8 mouse cellular contexts compared by ENCODE assay signal in genomic region chr7:89980133-89980484, GRCm38 (mm10). TPM values are rescaled to one million over a fixed set of nuclear protein-coding genes. Genes with fewer than 3 reads are reported as not detected.
DNase-seq lines count a peak whose midpoint lies in the region; ATAC-seq and TF ChIP-seq lines count a peak whose summit lies in the region.

No protein-coding gene starts in this region.

- under 1% methylated on average over 31 of the region's 31 CpGs for WGBS in kidney, embryonic 14.5 days
- WGBS in hindbrain, embryonic 15.5 days: under 1% methylated on average over 31 of the region's 31 CpGs
- under 1% methylated on average over 31 of the region's 31 CpGs for WGBS in midbrain, embryonic 16.5 days

- H3K36me3 ChIP-seq in kidney, embryonic 14.5 days (ENCODE audit: control insufficient read depth, insufficient read depth, low read length): peaks cover 16% of the 10 kb centered on the region
- H3K36me3 ChIP-seq in hindbrain, embryonic 15.5 days: peaks cover 11% of the 10 kb centered on the region
- peaks cover 8% of the 10 kb centered on the region; the same call in 1 of the 2 replicates for H3K36me3 ChIP-seq in midbrain, embryonic 16.5 days (ENCODE audit: control insufficient read depth, insufficient read depth, low read length)

- peak overlapping the region; percentile 92 for H3K9ac ChIP-seq in kidney, embryonic 14.5 days (ENCODE audit: low read depth, low read length)
- H3K9ac ChIP-seq in hindbrain, embryonic 15.5 days: peak overlapping the region; percentile 84
- peak overlapping the region; percentile 89 for H3K9ac ChIP-seq in midbrain, embryonic 16.5 days (ENCODE audit: low read depth, low read length)

- H3K4me1 ChIP-seq in kidney, embryonic 14.5 days (ENCODE audit: control insufficient read depth, insufficient read depth, low read length): peaks cover 9% of the 10 kb centered on the region; the same call in 1 of the 2 replicates
- H3K4me1 ChIP-seq in bone marrow macrophage, adult 2 months (ENCODE audit: control insufficient read depth, insufficient read depth, low read length): peaks cover 11% of the 10 kb centered on the region
- H3K4me1 ChIP-seq in hindbrain, embryonic 15.5 days (replicated peaks): peaks cover 21% of the 10 kb centered on the region
- H3K4me1 ChIP-seq in midbrain, embryonic 16.5 days (ENCODE audit: control insufficient read depth, insufficient read depth, low read length): peaks cover 21% of the 10 kb centered on the region

- DNase-seq in kidney, postnatal 14 days: no peak
- no peak for DNase-seq in yolk sac, embryonic 10.5 days (ENCODE audit: low spot score)
- DNase-seq in cerebellum, adult 9-10 months: no peak
- DNase-seq in kidney, postnatal 25 days: no peak

- peak overlapping the region; percentile 49 for H3K4me2 ChIP-seq in kidney, embryonic 14.5 days (replicated peaks; ENCODE audit: low read depth, low read length)
- H3K4me2 ChIP-seq in hindbrain, embryonic 15.5 days: peak overlapping the region; percentile 93
- H3K4me2 ChIP-seq in midbrain, embryonic 16.5 days (ENCODE audit: low read length): peak overlapping the region; percentile 88

- no peaks in the 10 kb centered on the region for H3K27me3 ChIP-seq in kidney, embryonic 14.5 days (ENCODE audit: control insufficient read depth, insufficient read depth, low read length)
- H3K27me3 ChIP-seq in hindbrain, embryonic 15.5 days: no peaks in the 10 kb centered on the region
- no peaks in the 10 kb centered on the region for H3K27me3 ChIP-seq in midbrain, embryonic 16.5 days (ENCODE audit: control insufficient read depth, insufficient read depth, low read depth, low read length)

- no peaks in the 10 kb centered on the region for H3K9me3 ChIP-seq in kidney, embryonic 14.5 days (ENCODE audit: control insufficient read depth, low read length)
- no peaks in the 10 kb centered on the region for H3K9me3 ChIP-seq in hindbrain, embryonic 15.5 days
- no peaks in the 10 kb centered on the region for H3K9me3 ChIP-seq in midbrain, embryonic 16.5 days (replicated peaks; ENCODE audit: control insufficient read depth, low read length, poor library complexity, severe bottlenecking)

- H3K27ac ChIP-seq in kidney, embryonic 14.5 days (ENCODE audit: low read depth, low read length): peak overlapping the region; percentile 100
- peak overlapping the region; percentile 90 for H3K27ac ChIP-seq in bone marrow macrophage, adult 2 months (ENCODE audit: insufficient read depth, low read depth, low read length)
- H3K27ac ChIP-seq in hindbrain, embryonic 15.5 days (replicated peaks): peak overlapping the region; percentile 100
- peak overlapping the region; percentile 99 for H3K27ac ChIP-seq in midbrain, embryonic 16.5 days (ENCODE audit: low read length)

- TF ChIP-seq POLR2A in bone marrow macrophage, adult 2 months (IDR thresholded peaks at IDR 0.05; ENCODE audit: borderline replicate concordance, low read depth, low read length): no peak

- peak overlapping the region; percentile 74 for H3K4me3 ChIP-seq in kidney, embryonic 14.5 days (ENCODE audit: low read length)
- H3K4me3 ChIP-seq in bone marrow macrophage, adult 2 months (ENCODE audit: insufficient read depth, low read length): peak overlapping the region; percentile 76
- peak overlapping the region; percentile 94 for H3K4me3 ChIP-seq in hindbrain, embryonic 15.5 days
- peak overlapping the region; percentile 92 for H3K4me3 ChIP-seq in midbrain, embryonic 16.5 days (ENCODE audit: low read depth, low read length)

- no peak for TF ChIP-seq CTCF in bone marrow macrophage, adult 2 months (IDR thresholded peaks at IDR 0.05; ENCODE audit: low read depth, low read length)

- ATAC-seq in kidney, embryonic 14.5 days (ENCODE audit: low FRiP score, low TSS enrichment): no peak; the same call in 1 of the 2 replicates
- ATAC-seq in hindbrain, embryonic 15.5 days (ENCODE audit: low FRiP score, low read depth): no peak
- no peak for ATAC-seq in midbrain, embryonic 16.5 days

RNA-seq across cellular contexts. Expression of gene Eed, which starts 0.7 kb away (rescaled TPM):
- polyA plus RNA-seq in kidney, embryonic 14.5 days (2014; fragmentation: Nextera tagmentation; extraction: Ambion mirVana): 86.1 and 95.1 TPM in 2 replicates
- 71.9 and 74.8 TPM in 2 replicates for polyA plus RNA-seq in bone marrow macrophage, adult 2 months (2012; ENCODE audit: insufficient read depth, insufficient read length, missing spikeins)
- polyA plus RNA-seq in hindbrain, embryonic 15.5 days (2015; fragmentation: Nextera tagmentation; extraction: Ambion mirVana): 32.7 and 36.0 TPM in 2 replicates
- 24.4 and 25.7 TPM in 2 replicates for polyA plus RNA-seq in midbrain, embryonic 16.5 days (2015; fragmentation: Nextera tagmentation; extraction: Ambion mirVana)

RNA-seq across cellular contexts. Expression of gene Hikeshi, which starts 39.1 kb away (rescaled TPM):
- polyA plus RNA-seq in kidney, embryonic 14.5 days (2014; fragmentation: Nextera tagmentation; extraction: Ambion mirVana): 144 and 154 TPM in 2 replicates
- 35.0 and 38.7 TPM in 2 replicates for polyA plus RNA-seq in bone marrow macrophage, adult 2 months (2012; ENCODE audit: insufficient read depth, insufficient read length, missing spikeins)
- polyA plus RNA-seq in hindbrain, embryonic 15.5 days (2015; fragmentation: Nextera tagmentation; extraction: Ambion mirVana): 121 and 134 TPM in 2 replicates
- 136 and 144 TPM in 2 replicates for polyA plus RNA-seq in midbrain, embryonic 16.5 days (2015; fragmentation: Nextera tagmentation; extraction: Ambion mirVana)
